Mouse (Mus musculus) spleen, adult 2 months (tissue): ENCODE results near the gene Atp5e.

Experiments used
- CTCF ChIP-seq: fragments of 200-500 bp; IDR thresholded peaks from 2 replicates; pipeline ENCODE4 v1.5.1; 2011; ENCODE audit warnings: mild to moderate bottlenecking, inconsistent platforms; ENCODE audit not compliant: insufficient read depth, insufficient read length, insufficient replicate concordance; ENCODE audit errors: extremely low read depth
- POLR2A ChIP-seq: fragments of 200-500 bp; IDR thresholded peaks from 2 replicates; pipeline ENCODE4 v1.6.1; 2011; ENCODE audit warnings: low read depth, low read length, inconsistent platforms

GRCm38 (mm10) chr2:174426856-174427255 lies 37.0 kb downstream of the Atp5e start:
- TF ChIP-seq CTCF: no peak
- TF ChIP-seq POLR2A: no peak
